Mouse (Mus musculus) olfactory bulb, adult 2 months (tissue): ENCODE results near the gene Gm44973. TPM values are rescaled to one million over a fixed set of nuclear protein-coding genes. Genes with fewer than 3 reads are reported as not detected.

Experiments used
- H3K27ac ChIP-seq: fragments of 200-500 bp; 2 replicates; pipeline ENCODE4 v1.5.1; 2012; ENCODE audit warnings: low read depth, low read length; ENCODE audit not compliant: insufficient read depth
- H3K4me1 ChIP-seq: fragments of 200-500 bp; 2 replicates; pipeline ENCODE4 v1.6.1; 2012; ENCODE audit warnings: low read length; ENCODE audit not compliant: control insufficient read depth, insufficient read depth
- H3K4me3 ChIP-seq: fragments of 200-500 bp; 2 replicates; pipeline ENCODE4 v1.5.1; 2012; ENCODE audit warnings: mild to moderate bottlenecking, low read depth, low read length, moderate library complexity; ENCODE audit not compliant: insufficient read depth
- CTCF ChIP-seq: fragments of 200-500 bp; IDR thresholded peaks from 2 replicates; pipeline ENCODE4 v1.5.1; 2012; ENCODE audit warnings: low read depth, mild to moderate bottlenecking, low read length, moderate library complexity; ENCODE audit not compliant: insufficient read depth
- POLR2A ChIP-seq: fragments of 200-500 bp; IDR thresholded peaks from 2 replicates; pipeline ENCODE4 v1.6.1; 2012; ENCODE audit warnings: mild to moderate bottlenecking, low read depth, low read length, moderate library complexity; ENCODE audit not compliant: insufficient read depth
- WGBS: fragments of 180-500 bp; shearing (Covaris S2); methylation state at CpG from one replicate; pipeline ENCODE4 v1.1.7; 2018; 5-methylcytosine and 5-hydroxymethylcytosine counted together
- polyA plus RNA-seq: library from polyadenylated mRNA; stranded (reverse); fragments of >200 nt; gene quantifications from 2 replicates; pipeline ENCODE4 v1.2.4, GENCODE M21; 2012; ENCODE audit warnings: low replicate concordance; ENCODE audit not compliant: missing spikeins, insufficient read depth, insufficient read length

Gene Gm44973
- polyA plus RNA-seq, 1 experiment, result not detected

DNA sequence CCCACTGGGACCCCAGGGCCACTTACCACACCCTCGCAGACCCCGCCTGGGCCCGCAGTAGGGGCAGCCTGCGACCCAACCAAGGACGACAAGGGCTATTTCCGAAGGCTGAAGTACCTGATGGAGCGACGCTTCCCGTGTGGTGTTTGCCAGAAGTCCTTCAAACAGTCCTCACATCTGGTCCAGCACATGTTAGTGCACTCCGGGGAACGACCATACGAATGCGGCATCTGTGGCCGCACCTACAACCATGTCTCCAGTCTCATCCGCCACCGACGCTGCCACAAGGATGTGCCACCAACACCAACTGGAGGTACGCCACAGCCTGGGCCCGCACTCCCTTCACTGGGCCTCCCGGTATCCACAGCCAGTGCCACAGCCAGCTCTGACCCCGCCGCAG lies 14.2 kb downstream of the Gm44973 start:
- Histone ChIP-seq H3K27ac (no peak overlapping the region), H3K4me1 (no peaks in the 10 kb centered on the region), H3K4me3 (no peak overlapping the region)
- 97% methylated on average over 22 of the region's 22 CpGs for WGBS
- TF ChIP-seq POLR2A (no peak), CTCF (no peak)

DNA sequence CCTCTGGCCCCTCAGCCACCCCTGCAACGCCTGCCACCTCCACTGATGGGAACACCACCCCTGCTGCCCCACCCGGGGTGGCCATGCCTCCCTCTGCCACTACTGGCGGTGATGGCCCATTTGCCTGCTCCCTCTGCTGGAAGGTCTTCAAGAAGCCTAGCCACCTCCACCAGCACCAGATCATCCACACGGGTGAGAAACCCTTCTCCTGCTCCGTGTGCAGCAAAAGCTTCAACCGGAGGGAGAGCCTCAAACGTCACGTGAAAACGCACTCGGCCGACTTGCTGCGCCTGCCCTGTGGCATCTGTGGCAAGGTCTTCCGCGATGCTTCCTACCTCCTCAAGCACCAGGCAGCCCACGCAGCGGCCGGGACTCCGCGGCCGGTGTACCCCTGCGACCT lies 14.7 kb downstream of the Gm44973 start:
- WGBS, result 95% methylated on average over 21 of the region's 21 CpGs
- TF ChIP-seq POLR2A (no peak), CTCF (no peak)
- no peak overlapping the region for H3K27ac ChIP-seq
- no peaks in the 10 kb centered on the region for H3K4me1 ChIP-seq
- H3K4me3 ChIP-seq, result no peak overlapping the region

DNA sequence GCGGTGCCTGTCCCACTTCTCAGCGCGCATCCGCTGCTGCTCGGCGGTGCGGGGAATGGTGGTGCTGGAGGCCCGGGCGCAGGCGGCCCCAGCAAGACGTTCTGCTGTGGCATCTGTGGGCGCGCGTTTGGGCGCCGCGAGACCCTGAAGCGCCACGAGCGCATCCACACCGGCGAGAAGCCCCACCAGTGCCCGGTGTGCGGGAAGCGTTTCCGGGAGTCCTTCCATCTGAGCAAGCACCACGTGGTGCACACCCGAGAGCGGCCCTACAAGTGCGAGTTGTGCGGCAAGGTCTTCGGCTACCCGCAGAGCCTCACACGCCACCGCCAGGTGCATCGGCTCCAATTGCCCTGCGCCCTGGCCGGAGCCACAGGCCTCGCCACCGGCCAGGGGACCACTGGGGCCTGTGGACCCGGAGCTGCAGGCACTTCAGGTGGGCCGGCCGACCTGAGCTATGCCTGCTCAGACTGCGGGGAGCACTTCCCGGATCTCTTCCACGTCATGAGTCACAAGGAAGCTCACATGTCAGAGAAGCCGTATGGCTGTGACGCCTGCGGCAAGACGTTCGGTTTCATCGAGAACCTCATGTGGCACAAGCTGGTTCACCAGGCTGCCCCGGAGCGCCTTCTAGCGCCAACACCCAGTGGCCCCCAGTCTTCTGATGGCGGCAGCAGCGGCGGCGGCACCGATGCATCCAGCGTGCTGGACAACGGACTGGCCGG lies 15.4 kb downstream of the Gm44973 start:
- no peaks in the 10 kb centered on the region for H3K4me1 ChIP-seq

DNA sequence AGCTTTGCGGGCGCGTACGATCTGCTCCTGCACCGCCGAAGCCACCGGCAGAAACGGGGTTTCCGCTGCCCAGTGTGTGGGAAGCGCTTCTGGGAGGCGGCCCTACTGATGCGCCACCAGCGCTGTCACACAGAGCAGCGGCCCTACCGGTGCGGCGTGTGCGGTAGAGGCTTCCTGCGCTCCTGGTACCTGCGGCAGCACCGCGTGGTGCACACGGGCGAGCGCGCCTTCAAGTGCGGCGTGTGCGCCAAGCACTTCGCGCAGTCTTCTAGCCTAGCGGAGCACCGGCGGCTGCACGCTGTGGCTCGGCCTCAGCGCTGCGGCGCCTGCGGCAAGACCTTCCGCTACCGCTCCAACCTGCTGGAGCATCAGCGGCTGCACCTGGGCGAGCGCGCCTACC lies 16.2 kb downstream of the Gm44973 start:
- no peak overlapping the region for H3K27ac ChIP-seq
- WGBS, result 89% methylated on average over 46 of the region's 46 CpGs
- H3K4me3 ChIP-seq, result no peak overlapping the region
- H3K4me1 ChIP-seq, result no peaks in the 10 kb centered on the region
- TF ChIP-seq POLR2A, result no peak
- no peak for TF ChIP-seq CTCF

More for the DNA sequence above, 15.4 kb downstream of the Gm44973 start:
- 89% methylated on average over 63 of the region's 63 CpGs for WGBS
- TF ChIP-seq POLR2A (no peak), CTCF (no peak)
- Histone ChIP-seq H3K4me3 (no peak overlapping the region), H3K27ac (no peak overlapping the region)

DNA sequence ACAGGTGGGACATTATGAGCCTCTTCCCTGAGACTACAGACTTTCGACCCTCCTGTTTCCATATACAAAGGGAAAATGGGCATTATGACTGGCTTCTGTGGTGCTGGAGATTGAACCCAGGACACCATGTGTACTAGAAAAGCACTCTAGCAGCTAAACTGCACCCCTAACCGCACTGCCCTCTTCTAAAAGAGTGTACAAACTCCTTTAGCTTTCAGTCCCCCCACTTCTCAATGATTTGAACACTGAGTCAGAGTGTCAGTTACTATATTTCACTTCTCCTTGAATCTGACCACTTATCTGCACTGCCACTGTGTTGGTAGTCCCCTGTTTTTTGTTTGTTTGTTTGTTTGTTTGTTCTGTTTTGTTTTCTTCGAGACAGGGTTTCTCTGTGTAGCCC lies 18.5 kb downstream of the Gm44973 start, which contains the start of gene 4632433K11Rik:
TSS of gene 4632433K11Rik (plus strand) at position 301 of the 400 bp plus-strand sequence.
- TF ChIP-seq POLR2A (no peak), CTCF (no peak)
- 93% methylated on average over 3 of the region's 3 CpGs for WGBS

DNA sequence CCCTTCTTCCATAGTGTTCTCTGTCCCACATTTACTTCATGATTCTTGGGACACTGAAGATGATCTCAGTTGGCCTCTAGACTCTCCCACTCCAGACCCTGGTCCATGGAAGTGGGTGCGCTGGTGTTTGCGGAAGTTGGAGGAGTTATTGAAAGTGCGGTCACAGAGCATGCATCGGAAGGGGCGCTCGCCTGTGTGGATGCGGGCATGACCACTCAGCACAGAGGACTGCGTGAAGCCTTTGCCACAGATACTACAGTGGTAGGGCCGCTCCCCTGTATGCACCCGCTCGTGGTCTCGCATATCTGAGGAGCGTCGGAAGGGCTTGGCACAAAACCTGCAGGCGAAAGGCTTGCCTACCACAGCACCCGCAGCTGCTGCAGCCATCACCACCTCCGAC lies 20.3 kb downstream of the Gm44973 start:
- TF ChIP-seq POLR2A (no peak), CTCF (no peak)
- Histone ChIP-seq H3K4me3 (no peak overlapping the region), H3K4me1 (no peaks in the 10 kb centered on the region; the same call in 1 of the 2 replicates), H3K27ac (no peak overlapping the region)
- WGBS, result 96% methylated on average over 17 of the region's 17 CpGs

More for the DNA sequence above, 18.5 kb downstream of the Gm44973 start, which contains the start of gene 4632433K11Rik:
- no peak within 1 kb of the TSS for H3K4me3 ChIP-seq
- no peak within 1 kb of the TSS for H3K27ac ChIP-seq
- no peaks in the 10 kb centered on the region; the same call in 1 of the 2 replicates for H3K4me1 ChIP-seq

DNA sequence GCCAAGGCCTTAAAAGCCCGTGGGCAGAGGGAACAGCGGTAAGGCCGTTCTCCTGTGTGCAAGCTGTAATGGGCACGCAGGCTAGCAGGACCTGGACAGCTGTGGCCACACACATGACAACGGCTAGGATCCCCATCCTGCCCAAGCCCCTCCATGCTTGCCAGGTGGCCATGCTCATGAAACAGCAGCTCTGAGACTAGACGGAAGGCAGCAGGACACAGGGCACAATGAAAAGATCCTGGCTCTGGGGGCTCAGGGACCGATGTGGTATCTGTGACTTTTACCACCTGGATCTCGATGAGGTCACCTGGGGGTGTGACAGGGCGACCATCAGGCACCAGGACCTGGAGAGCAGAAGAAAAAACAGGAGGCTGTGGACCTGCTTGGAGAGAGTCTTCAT lies 20.8 kb downstream of the Gm44973 start:
- H3K4me1 ChIP-seq, result no peaks in the 10 kb centered on the region; the same call in 1 of the 2 replicates
- WGBS, result 95% methylated on average over 9 of the region's 9 CpGs
- TF ChIP-seq POLR2A, result no peak
- TF ChIP-seq CTCF, result no peak
- H3K4me3 ChIP-seq, result no peak overlapping the region
- no peak overlapping the region for H3K27ac ChIP-seq

DNA sequence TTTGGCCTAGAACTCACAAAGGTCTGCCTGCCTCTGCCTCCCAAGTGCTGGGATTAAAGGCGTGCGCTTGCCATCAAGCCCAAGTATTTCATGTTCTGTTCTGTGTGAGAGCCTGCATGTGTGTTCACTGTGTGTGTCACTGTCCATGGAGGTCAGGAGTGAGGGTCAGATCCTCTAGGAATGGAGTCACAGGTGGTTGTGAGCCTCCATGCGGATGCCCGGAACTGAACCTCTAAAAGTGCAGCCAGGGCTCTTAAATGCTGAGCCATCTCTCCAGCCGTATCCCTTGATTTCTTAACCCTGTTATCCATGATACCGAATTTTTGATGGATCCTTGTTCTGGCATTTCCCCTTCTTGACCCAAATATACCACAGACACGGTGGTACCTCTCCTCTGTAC lies 21.7 kb downstream of the Gm44973 start:
- no peak for TF ChIP-seq POLR2A
- TF ChIP-seq CTCF, result no peak
- Histone ChIP-seq H3K27ac (no peak overlapping the region), H3K4me1 (no peaks in the 10 kb centered on the region; the same call in 1 of the 2 replicates), H3K4me3 (no peak overlapping the region)
- 95% methylated on average over 7 of the region's 7 CpGs for WGBS

DNA sequence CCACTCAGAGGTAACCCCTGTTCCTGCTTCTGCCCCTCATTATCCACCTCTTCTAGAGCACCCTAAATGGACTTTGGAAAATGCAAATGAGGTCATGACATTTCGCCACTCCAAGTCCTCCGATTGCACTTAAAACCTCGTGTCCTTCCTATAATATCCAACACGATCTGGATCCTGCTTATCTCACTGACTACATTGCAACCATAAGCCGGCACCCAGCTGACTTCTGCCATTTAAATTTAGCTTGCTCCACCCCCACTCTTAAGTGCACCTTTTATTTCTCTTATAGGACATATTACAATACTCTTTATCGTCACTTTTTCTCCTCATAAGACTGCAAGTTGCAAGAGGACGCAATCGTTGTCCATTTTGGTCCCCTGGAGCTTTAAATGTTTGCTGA lies 22.2 kb downstream of the Gm44973 start:
- no peaks in the 10 kb centered on the region; the same call in 1 of the 2 replicates for H3K4me1 ChIP-seq
- peak overlapping the region; percentile 52; the same call in 1 of the 2 replicates for H3K27ac ChIP-seq
- no peak for TF ChIP-seq POLR2A
- no peak for TF ChIP-seq CTCF
- 74% methylated on average over 8 of the region's 8 CpGs for WGBS
- no peak overlapping the region for H3K4me3 ChIP-seq
